Mouse (Mus musculus) forebrain, embryonic 10.5 days (tissue): Measurements from ENCODE around the gene Prpf38b. TPM values are rescaled to one million over a fixed set of nuclear protein-coding genes. Genes with fewer than 3 reads are reported as not detected.
A peak's percentile ranks its signal among the peaks of the same experiment; 100 is the strongest.

Experiments
- DNase-seq: peaks from one replicate; pipeline ENCODE4 v3.0.0-alpha.2; 2017; ENCODE audit warnings: low spot score; ENCODE audit errors: extremely low spot score
- H3K27ac ChIP-seq: fragments of 300-500 bp; sonication (generic); 2 replicates; pipeline ENCODE4 v1.5.1; 2016; ENCODE audit warnings: mild to moderate bottlenecking
- H3K27me3 ChIP-seq: fragments of 300-500 bp; sonication (generic); 2 replicates; pipeline ENCODE4 v1.6.1; 2016; ENCODE audit warnings: mild to moderate bottlenecking; ENCODE audit not compliant: poor library complexity, severe bottlenecking
- H3K36me3 ChIP-seq: fragments of 300-500 bp; sonication (generic); replicated peaks from 2 replicates; pipeline ENCODE4 v1.6.1; 2016; ENCODE audit warnings: mild to moderate bottlenecking, moderate library complexity
- H3K4me1 ChIP-seq: fragments of 300-500 bp; sonication (generic); 2 replicates; pipeline ENCODE4 v1.6.1; 2016
- H3K4me3 ChIP-seq: fragments of 300-500 bp; sonication (generic); 2 replicates; pipeline ENCODE4 v1.5.1; 2016; ENCODE audit warnings: mild to moderate bottlenecking, moderate library complexity
- H3K9me3 ChIP-seq: fragments of 300-500 bp; sonication (generic); 2 replicates; pipeline ENCODE4 v1.6.1; 2016; ENCODE audit warnings: mild to moderate bottlenecking, moderate library complexity
- WGBS: fragments of 180-500 bp; shearing (Covaris S2); methylation state at CpG from one replicate; pipeline ENCODE4 v1.1.7; 2016; 5-methylcytosine and 5-hydroxymethylcytosine counted together
- polyA plus RNA-seq: library from polyadenylated mRNA; unstranded; fragments of >200 nt; fragmentation: Nextera tagmentation; extraction: Ambion mirVana; gene quantifications from 2 replicates; pipeline ENCODE4 v1.2.1, GENCODE M21; 2016

The Prpf38b gene
- 67.5 and 78.3 TPM in 2 replicates for polyA plus RNA-seq

- Histone ChIP-seq H3K27me3 (no peaks in the 10 kb centered on the region), H3K9me3 (no peaks in the 10 kb centered on the region), H3K27ac (peak within 1 kb of the TSS; percentile 97), H3K36me3 (peaks cover 25% of the 10 kb centered on the region), H3K4me3 (peak within 1 kb of the TSS; percentile 98), H3K4me1 (peaks cover 31% of the 10 kb centered on the region)
- under 1% methylated on average over 53 of the region's 53 CpGs for WGBS
- peak; percentile 97 for DNase-seq
Measured at GRCm38 (mm10) chr3:108911548-108912413, at the start of gene Prpf38b. Gene Prpf38b, minus strand, starts transcription at chr3:108911727.

DNA sequence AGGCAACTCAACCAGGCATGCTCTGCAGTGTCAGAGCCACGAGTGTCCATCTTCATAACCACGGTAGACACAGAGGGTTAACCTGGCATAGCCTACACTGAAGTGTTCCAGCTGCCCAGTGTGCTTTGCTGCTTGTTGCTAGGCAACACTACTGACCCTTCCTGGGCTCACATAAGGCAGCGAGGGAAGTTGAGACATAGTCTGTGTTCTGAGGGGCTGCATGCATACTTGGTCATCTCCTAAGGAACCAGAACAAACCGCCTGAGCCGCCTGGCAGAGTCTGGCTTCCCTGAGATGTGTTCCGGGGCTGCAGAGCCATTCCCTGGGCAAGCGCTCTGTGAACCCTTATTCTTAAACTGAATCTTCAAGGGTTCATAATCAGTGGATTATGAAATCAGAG is 49.7 kb upstream of the Prpf38b start:
- no peaks in the 10 kb centered on the region for H3K27me3 ChIP-seq
- no peaks in the 10 kb centered on the region for H3K9me3 ChIP-seq
- WGBS, result 40% methylated on average over 7 of the region's 7 CpGs
- H3K36me3 ChIP-seq, result no peaks in the 10 kb centered on the region
- H3K4me1 ChIP-seq, result peaks cover 18% of the 10 kb centered on the region
- peak overlapping the region; percentile 78 for H3K27ac ChIP-seq
- H3K4me3 ChIP-seq, result peak overlapping the region; percentile 18; the same call in 1 of the 2 replicates
- DNase-seq, result peak; percentile 34

- Histone ChIP-seq H3K27me3 (no peaks in the 10 kb centered on the region), H3K36me3 (no peaks in the 10 kb centered on the region), H3K9me3 (no peaks in the 10 kb centered on the region), H3K4me3 (no peak overlapping the region), H3K4me1 (peaks cover 18% of the 10 kb centered on the region), H3K27ac (no peak overlapping the region)
- DNase-seq, result no peak
- WGBS, result 83% methylated on average over 13 of the region's 13 CpGs
Measured at GRCm38 (mm10) chr3:108959680-108960295, 48.3 kb upstream of the Prpf38b start.

DNA sequence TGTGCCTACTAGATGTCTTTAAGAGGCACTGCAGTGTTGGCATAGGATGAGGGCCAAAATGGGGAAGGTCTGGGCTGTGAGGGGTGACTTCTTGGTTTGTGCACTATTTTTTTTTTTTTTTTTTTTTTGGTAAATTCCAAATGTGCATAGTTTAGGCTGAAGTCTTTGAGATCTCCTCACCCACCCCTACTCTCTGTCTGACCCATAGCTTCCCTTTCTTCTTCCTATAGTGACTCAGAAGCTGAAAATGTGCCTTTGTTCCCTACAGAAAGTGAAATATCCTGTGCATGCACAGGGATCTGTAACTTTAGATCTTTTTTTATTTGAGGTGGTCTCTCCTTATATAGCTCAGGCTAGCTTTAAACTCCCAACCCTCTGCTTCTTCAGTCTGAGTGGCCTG is 46.4 kb upstream of the Prpf38b start:
- H3K27me3 ChIP-seq, result no peaks in the 10 kb centered on the region
- H3K27ac ChIP-seq, result no peak overlapping the region
- H3K36me3 ChIP-seq, result no peaks in the 10 kb centered on the region
- H3K4me1 ChIP-seq, result peaks cover 18% of the 10 kb centered on the region
- no peak overlapping the region for H3K4me3 ChIP-seq
- no peaks in the 10 kb centered on the region for H3K9me3 ChIP-seq
- DNase-seq, result no peak

- no peaks in the 10 kb centered on the region for H3K36me3 ChIP-seq
- no peak for DNase-seq
- peaks cover 13% of the 10 kb centered on the region; the same call in 1 of the 2 replicates for H3K9me3 ChIP-seq
- 87% methylated on average over 10 of the region's 10 CpGs for WGBS
- H3K27ac ChIP-seq, result no peak overlapping the region
- H3K4me1 ChIP-seq, result peaks cover 7% of the 10 kb centered on the region
- no peak overlapping the region for H3K4me3 ChIP-seq
- peaks cover 4% of the 10 kb centered on the region for H3K27me3 ChIP-seq
Measured at GRCm38 (mm10) chr3:108940996-108941395, 29.5 kb upstream of the Prpf38b start.

DNA sequence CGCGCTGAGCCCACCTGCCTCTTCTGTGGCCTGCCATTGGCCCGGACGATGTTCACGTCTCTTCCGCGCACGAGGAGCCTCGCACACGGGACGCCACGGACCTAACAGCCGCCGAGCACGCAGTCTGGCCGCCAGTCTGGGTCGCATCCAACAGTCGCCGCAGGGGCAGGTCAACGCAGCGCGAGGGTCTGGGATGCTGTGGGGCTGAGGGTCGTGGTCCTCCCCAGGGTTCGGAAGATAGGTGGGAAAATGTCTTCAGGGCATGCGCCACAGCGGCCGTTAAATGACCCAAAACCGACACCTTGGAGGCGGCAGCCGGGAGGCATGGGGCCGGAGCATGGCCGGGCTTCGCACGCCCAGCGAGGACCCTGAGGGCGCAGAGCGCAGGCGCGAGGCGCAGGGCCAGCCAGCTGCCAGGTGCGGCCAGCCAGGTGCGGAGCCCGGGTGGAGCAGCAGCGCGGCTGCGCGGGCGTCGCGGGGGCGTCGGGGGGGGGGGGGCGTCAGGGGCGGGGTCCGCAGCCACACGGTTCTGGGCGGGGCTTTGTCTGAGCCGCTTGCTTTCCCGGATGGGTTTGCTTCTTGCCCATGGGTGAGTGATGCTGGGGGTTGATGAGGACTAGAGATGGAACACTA is 28.6 kb upstream of the Prpf38b start, which contains the start of gene Gm9857:
TSS of gene Gm9857 (minus strand) at position 445 of the 633 bp plus-strand sequence.
- peak; percentile 23 for DNase-seq
- peaks cover 13% of the 10 kb centered on the region; the same call in 1 of the 2 replicates for H3K9me3 ChIP-seq
- peaks cover 4% of the 10 kb centered on the region for H3K27me3 ChIP-seq
- H3K27ac ChIP-seq, result peak within 1 kb of the TSS; percentile 42
- 65% methylated on average over 55 of the region's 59 CpGs for WGBS
- no peaks in the 10 kb centered on the region for H3K36me3 ChIP-seq
- H3K4me3 ChIP-seq, result peak within 1 kb of the TSS; percentile 45
- H3K4me1 ChIP-seq, result peaks cover 7% of the 10 kb centered on the region

GRCm38 (mm10) chr3:108939573-108939972 is 28.0 kb upstream of the Prpf38b start, which contains the start of gene Henmt1:
Gene Henmt1, plus strand, starts transcription at chr3:108939873.
- Histone ChIP-seq H3K4me3 (peak within 1 kb of the TSS; percentile 45), H3K27me3 (peaks cover 4% of the 10 kb centered on the region), H3K36me3 (no peaks in the 10 kb centered on the region), H3K27ac (peak within 1 kb of the TSS; percentile 42), H3K4me1 (peaks cover 7% of the 10 kb centered on the region), H3K9me3 (peaks cover 13% of the 10 kb centered on the region; the same call in 1 of the 2 replicates)
- no peak for DNase-seq
- 85% methylated on average over 5 of the region's 5 CpGs for WGBS

DNA sequence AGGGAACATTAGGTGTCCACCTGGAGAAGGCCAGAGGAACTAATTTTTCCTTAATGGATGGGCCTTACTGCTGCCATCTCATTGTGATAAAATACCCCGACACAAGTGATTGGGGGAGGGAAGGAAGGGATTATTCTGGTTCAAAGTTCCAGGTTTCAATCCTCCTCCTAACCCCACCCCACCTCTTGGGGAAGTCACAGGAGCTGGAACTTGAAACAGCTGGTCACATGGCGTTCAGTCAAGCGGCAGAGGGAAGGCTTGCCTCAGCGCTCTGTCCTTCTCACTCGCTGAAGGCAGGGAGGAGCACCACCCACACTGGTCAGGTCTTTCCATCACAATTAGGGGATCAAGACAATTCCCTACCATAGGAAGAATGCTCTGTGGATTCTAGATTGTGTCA is 27.2 kb upstream of the Prpf38b start:
- Histone ChIP-seq H3K27ac (no peak overlapping the region), H3K9me3 (peaks cover 13% of the 10 kb centered on the region; the same call in 1 of the 2 replicates), H3K4me3 (no peak overlapping the region), H3K36me3 (no peaks in the 10 kb centered on the region), H3K27me3 (peaks cover 4% of the 10 kb centered on the region), H3K4me1 (peaks cover 7% of the 10 kb centered on the region)
- DNase-seq, result no peak
- WGBS, result 95% methylated on average over 5 of the region's 5 CpGs

- H3K4me3 ChIP-seq, result no peak overlapping the region
- WGBS, result 93% methylated on average over 6 of the region's 6 CpGs
- no peaks in the 10 kb centered on the region for H3K27me3 ChIP-seq
- DNase-seq, result no peak
- no peaks in the 10 kb centered on the region for H3K36me3 ChIP-seq
- H3K27ac ChIP-seq, result no peak overlapping the region
- no peaks in the 10 kb centered on the region for H3K4me1 ChIP-seq
- H3K9me3 ChIP-seq, result 0 out of 2 replicates have a peak, but pooled peaks cover 4% of the 10 kb centered on the region
Measured at GRCm38 (mm10) chr3:108933557-108933956, 22.0 kb upstream of the Prpf38b start.

GRCm38 (mm10) chr3:108926308-108926707 is 14.8 kb upstream of the Prpf38b start:
- Histone ChIP-seq H3K27me3 (no peaks in the 10 kb centered on the region), H3K4me3 (no peak overlapping the region), H3K4me1 (0 out of 2 replicates have a peak, but pooled peaks cover 4% of the 10 kb centered on the region), H3K36me3 (no peaks in the 10 kb centered on the region), H3K9me3 (0 out of 2 replicates have a peak, but pooled peaks cover 3% of the 10 kb centered on the region), H3K27ac (no peak overlapping the region)
- no peak for DNase-seq
- 68% methylated on average over 1 of the region's 1 CpGs for WGBS

GRCm38 (mm10) chr3:108925677-108926076 is 14.2 kb upstream of the Prpf38b start:
- WGBS, result 89% methylated on average over 4 of the region's 4 CpGs
- no peak for DNase-seq
- Histone ChIP-seq H3K27ac (no peak overlapping the region), H3K4me3 (no peak overlapping the region), H3K9me3 (0 out of 2 replicates have a peak, but pooled peaks cover 3% of the 10 kb centered on the region), H3K27me3 (no peaks in the 10 kb centered on the region), H3K36me3 (no peaks in the 10 kb centered on the region), H3K4me1 (0 out of 2 replicates have a peak, but pooled peaks cover 4% of the 10 kb centered on the region)

DNA sequence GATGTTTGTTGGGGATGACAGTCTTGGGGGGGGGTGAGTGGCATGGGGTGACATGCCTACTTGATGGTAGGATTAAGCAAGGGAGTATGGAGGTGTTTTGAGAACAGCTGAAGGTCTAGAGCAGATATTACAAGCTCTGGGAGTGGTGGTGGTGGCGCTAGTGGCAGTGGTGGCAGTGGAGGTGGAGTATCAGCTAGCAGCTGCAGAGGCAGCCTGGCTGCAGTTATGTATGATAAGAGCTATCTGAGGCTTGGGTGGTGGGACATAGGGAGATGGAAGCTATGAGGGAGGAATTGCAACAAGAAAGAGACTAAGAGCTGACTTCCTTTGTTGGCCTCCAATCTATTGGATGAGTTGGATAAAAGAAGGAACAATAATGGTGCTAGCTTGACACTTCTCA is 10.3 kb upstream of the Prpf38b start:
- WGBS, result 91% methylated on average over 1 of the region's 1 CpGs
- no peak overlapping the region for H3K4me3 ChIP-seq
- DNase-seq, result no peak
- H3K4me1 ChIP-seq, result peaks cover under 1% of the 10 kb centered on the region; the same call in 1 of the 2 replicates
- no peaks in the 10 kb centered on the region for H3K9me3 ChIP-seq
- no peak overlapping the region for H3K27ac ChIP-seq
- no peaks in the 10 kb centered on the region for H3K36me3 ChIP-seq
- H3K27me3 ChIP-seq, result no peaks in the 10 kb centered on the region
